Mouse (Mus musculus) liver, adult 2 months (tissue): ENCODE measurements around the gene Elovl6.

Source experiments
- CTCF ChIP-seq: fragments of 200-500 bp; IDR thresholded peaks from 2 replicates; pipeline ENCODE4 v1.5.1; 2011; ENCODE audit warnings: low read depth, low read length, control low read depth
- POLR2A ChIP-seq: fragments of 200-500 bp; IDR thresholded peaks from 2 replicates; pipeline ENCODE4 v1.6.1; 2011; ENCODE audit warnings: low read length, control low read depth; ENCODE audit not compliant: insufficient read depth; ENCODE audit errors: extremely low read depth

GRCm38 (mm10) chr3:129651765-129652164 lies 119.6 kb downstream of the Elovl6 start:
- TF ChIP-seq POLR2A (no peak), CTCF (no peak)
